Mouse (Mus musculus) CD4-positive helper T cell, adult 2 months (primary cell): ENCODE measurements at regions not wholly inside any gene's neighbourhood (a gene's known extent, or its start where the extent isn't known, plus 50 kb on each side); places are given as distances from the start of the nearest gene placed in this dataset.
"Not testable (repeated sequence)": the region's sequence is repeated elsewhere in the genome, so short reads cannot be mapped to it uniquely, and the experiment has no call there.

Experiments used
- DNase-seq: peaks from one replicate; pipeline ENCODE4 v3.0.0-alpha.2; 2012; ENCODE audit warnings: low read depth, missing footprints, low spot score

DNA sequence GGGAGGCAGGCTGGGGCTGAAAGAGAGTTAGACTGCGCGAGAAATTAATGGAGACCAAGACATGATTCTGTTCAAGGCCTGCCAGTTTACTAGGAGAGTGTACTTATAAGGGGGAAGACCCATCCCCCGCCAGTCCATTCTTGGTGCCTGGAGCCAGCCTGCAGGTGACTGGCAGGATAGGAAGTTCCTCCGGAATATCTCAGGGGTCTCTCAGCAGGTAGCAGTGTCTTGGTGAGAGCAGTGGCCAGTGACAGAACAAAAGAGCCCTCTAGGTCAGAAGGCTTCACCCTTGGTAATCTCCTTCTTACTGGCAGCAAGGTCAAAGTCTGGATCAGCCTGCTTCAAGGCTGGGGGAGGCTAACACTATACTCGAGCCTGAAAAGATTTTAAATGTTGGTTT lies 83.7 kb upstream of the Zfp804b start:
- DNase-seq, result no peak

GRCm38 (mm10) chr5:7436461-7436860 lies 91.9 kb upstream of the Zfp804b start:
- DNase-seq, result no peak

DNA sequence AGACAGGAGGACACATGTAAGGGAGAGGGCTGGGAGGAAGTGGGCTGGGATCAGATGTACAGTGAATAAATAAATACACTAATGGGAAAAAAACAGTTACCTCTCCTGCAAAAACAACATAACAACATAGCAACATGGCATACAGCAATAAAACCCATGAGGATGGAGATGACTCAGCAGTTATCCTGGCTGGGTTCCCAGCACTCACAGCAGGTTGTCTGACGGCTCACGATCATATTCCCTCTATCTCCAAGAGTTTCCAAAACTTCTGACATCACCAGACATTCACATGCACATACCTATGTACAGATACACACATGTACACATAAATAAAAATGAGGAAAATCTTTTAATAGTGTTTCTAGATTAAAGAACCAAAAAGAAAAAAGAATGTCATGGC lies 103.4 kb upstream of the Zfp804b start:
- no peak for DNase-seq

DNA sequence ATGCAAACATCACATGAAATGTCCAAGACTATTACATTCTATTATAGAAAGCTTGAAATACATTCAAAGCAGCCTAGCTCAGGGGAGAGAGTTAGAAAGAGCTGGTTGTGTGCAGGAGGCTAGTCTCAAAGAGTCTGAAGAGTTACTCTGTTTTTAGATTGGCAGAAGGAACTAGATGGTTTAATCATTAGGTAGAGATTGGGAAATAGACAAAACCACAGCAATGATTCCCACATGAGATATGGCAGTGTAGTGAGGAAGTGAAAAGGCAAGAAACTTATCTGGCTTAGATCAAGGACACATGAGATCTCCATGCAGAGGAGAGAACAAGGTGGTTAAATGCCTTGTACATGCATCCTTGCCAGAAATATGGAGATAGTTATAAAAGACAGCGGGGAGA lies 110.3 kb upstream of the Zfp804b start:
- no peak for DNase-seq

GRCm38 (mm10) chr5:7457102-7457501 lies 112.5 kb upstream of the Zfp804b start:
- no peak for DNase-seq

- no peak for DNase-seq
These were observed 144.6 kb upstream of the Zfp804b start for GRCm38 (mm10) chr5:7489150-7489549.

GRCm38 (mm10) chr5:7489602-7490001 lies 145.0 kb upstream of the Zfp804b start:
- DNase-seq, result no peak

DNA sequence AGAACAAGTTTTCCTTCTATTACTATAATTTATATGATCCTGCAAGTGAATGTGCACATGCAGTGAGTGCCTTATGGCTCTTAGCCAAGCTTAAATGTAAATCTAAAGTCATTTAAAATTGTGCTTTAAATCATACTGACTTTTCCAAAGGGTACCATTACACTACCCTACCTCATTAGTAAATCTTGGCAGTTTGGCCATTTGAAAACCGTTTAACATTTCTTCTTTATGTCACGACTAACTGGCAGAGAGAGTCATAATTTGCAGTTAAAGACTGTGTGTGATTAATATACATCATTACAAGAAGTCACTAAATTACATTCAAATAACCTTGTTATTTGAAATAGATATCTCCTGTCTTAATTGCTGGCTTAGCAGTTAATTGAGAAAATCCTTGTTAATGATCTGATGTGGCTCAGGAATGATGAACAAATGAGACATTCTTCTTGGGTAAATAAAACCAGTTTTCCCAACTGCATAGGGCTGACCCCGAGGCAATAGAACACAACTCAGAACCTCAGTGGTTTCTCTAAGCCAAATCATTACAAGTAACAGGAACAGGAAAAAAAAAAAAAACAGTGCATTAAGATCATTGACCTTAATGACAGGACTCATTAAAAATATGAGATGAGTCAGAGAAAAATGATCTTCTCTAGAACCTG lies 173.1 kb upstream of the Zfp804b start:
- DNase-seq, result no peak

DNA sequence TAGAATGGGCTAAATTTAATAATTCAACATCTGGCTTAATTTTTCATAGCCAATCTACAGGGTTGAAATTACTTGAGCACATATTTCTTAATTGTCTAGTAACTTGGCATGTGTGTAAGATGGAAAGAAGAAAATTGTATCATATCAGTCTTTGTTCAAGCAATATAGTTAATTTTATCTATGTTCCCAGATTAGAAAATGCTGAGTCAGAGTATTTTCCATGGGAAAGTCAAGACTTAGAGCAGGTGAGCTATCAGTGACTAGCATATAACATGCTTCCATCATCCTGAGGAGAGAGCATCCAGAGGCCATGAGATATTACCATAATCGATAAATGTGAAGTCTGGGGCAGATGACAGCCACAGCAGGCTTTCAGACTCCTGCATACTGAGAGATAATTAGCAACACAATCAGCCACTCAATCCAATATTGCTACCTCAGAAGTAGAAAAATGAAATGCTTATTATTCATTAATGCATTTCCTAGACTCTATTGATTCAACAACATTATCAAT lies 188.2 kb upstream of the Zfp804b start:
- no peak for DNase-seq

GRCm38 (mm10) chr5:7539812-7540645 lies 195.5 kb upstream of the Zfp804b start:
- no peak for DNase-seq

GRCm38 (mm10) chr5:7540646-7541038 lies 196.1 kb upstream of the Zfp804b start:
- no peak for DNase-seq

GRCm38 (mm10) chr5:7543857-7544256 lies 199.3 kb upstream of the Zfp804b start:
- DNase-seq, result no peak

- DNase-seq, result no peak
These were observed 235.9 kb upstream of the Zfp804b start for GRCm38 (mm10) chr5:7580413-7580812.

DNA sequence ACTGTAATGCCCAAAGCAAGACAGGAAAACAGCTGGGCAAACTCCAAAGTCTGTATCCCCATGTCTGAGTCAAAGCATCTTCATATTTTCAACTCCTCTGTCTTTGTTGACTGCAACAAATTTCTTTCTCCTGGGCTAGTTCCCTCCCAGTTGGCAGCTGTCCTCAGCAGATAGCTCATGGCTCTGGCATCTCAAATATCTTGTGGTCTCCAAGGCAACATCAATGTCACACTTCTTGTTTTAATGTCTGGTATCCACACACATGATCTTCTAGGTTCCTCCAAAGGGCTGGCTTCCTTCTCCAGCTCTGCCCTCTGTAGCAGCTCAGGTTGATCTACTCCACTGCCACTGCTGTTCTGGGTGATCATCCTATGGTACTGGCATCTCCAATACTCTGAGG lies 242.0 kb upstream of the Zfp804b start:
- DNase-seq, result no peak

DNA sequence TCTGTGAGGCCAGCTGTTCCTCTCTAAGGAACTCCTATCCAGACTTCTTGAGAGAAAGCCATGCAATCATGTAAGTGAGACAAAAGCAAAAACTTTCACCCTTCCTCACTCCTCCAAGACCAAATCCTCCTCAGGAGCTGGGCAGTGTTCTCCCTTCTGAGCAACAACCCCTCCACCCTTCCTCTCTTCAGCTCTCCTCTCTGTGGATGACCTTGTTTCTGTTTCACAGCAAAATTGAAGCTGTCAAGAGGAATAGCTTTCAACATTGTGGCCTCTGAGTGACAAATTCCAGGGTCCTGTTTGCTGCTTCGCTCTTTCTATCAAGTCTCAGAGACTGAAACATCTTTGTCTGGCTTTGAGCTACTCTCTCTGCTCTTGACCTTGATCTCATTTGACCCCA lies 255.9 kb upstream of the Zfp804b start:
- DNase-seq, result no peak

GRCm38 (mm10) chr5:7607517-7607916 lies 263.0 kb upstream of the Zfp804b start:
- DNase-seq, result no peak

DNA sequence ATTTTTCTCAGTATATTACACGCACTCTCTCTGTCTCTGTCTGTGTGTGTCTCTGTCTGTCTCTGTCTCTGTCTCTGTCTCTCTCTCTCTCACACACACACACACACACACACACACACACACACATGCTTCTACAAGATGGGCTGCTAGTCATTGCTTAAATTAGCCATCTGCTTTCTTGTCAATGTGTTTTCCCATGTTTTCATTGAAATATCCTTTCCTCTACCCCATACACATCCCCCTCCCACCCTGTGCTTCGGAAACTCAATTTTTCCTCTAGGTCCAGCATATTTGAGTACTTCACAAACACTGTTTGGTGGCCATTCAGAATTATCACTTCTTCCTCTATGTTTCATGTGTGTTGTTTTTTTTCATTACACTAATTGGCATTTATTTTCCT lies 263.4 kb upstream of the Zfp804b start:
- DNase-seq, result no peak

- no peak for DNase-seq
These were observed 305.0 kb upstream of the Steap4 start for GRCm38 (mm10) chr5:7655280-7655679.

DNA sequence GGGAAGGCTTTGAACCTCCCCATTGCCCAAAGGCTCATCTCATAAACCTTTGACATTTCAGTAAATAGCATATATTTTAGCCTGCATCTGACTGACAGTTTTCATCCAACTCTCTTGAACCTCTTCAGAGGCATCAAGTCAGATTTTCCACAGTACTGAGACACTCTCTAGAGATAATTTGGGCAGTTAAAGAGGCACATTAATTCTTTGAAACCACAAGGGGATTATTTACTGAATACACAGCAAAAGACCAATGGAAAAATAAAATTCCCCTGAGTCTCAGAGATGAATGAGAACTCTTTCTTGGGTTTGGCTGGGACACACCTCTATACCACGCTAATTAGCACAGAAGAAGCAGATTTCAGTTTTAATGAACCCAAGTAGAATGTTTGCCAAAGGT lies 258.5 kb upstream of the Steap4 start:
- no peak for DNase-seq

DNA sequence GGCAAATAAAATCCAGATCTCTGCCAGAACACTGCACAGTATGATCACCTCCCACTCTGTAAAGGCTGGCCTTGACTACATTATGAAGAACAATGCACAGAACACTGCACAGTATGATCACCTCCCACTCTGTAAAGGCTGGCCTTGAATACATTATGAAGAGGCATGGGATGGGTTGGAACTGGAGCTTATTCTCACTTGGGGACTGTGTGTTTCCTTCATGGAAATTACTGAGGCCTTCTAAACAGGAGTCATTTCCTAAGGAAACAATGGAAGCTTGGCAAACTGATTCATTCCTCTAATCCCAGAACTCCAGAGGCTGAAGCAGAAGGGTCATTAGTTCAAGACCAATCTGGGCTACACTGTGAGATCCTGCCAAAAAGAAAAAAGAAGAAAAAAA lies 240.7 kb upstream of the Steap4 start:
- no peak for DNase-seq

DNA sequence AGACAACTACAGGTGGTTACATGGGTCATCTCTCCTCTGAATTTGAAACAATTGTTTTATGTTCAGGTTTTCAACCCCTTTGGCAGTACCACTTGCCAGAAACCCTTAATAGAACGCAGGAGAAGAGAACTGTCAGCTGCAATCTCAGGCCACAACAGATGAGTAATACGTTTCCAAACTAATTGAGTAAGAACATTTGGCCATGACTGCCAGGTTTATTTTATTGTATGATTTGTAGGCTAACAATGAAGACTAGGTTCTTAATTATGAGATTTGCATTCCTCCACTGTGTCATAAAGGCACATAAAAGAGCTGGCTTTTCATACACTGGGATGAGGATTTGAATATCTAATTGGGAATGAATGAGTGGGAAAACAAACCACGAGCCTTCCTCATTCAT lies 240.2 kb upstream of the Steap4 start:
- no peak for DNase-seq

GRCm38 (mm10) chr5:7720688-7721087 lies 239.6 kb upstream of the Steap4 start:
- DNase-seq, result no peak

DNA sequence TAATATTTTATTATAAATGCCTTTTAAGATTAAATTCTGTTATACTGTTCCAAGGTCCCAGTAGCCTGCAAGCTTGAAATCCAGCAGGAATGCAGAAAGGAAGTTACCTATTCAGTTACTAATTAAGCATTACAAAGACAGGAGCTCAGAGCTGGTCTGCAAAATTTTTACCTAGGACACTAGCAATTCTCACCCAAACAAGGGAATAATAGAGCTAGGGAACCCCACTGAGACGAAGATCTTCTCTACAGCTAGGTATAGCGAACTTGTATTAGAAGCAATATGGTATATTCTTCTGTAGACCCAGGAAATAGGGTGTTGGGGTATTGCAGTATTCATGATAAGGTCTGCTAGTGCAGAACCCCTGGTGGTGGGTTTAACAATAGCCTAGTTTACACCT lies 227.7 kb upstream of the Steap4 start:
- not testable (repeated sequence) for DNase-seq
